Mouse (Mus musculus) lung, adult 18-20 months (tissue): ENCODE measurements at regions not wholly inside any gene's neighbourhood (a gene's known extent, or its start where the extent isn't known, plus 50 kb on each side); places are given as distances from the start of the nearest gene placed in this dataset.

ENCODE experiments used
- DNase-seq, 2 experiments: peaks; one replicate each; pipeline ENCODE4 v3.0.0; 2022; ENCODE audit warnings: mixed read lengths in 2 of 2

DNA sequence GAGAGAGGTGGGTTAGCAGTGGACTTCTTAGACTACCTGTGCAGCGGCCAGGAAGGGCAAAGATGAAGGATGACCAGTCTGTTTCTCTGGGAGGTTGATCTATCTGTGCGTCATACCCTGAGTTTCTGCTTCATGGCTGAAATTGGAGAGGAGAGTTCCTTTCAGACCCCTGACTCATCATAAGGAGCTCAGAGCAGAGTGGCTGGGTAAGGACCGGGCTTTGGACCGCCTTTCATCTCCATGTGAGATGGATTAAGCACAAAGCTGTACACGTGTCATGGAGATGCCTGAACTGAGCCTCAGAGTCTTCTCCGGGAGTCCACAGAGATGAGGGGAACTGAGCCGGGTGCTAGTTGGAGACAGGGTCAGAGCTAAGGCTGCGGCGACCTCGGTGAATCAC, 80.7 kb upstream of the Gm9887 start:
- DNase-seq = no peak

DNA sequence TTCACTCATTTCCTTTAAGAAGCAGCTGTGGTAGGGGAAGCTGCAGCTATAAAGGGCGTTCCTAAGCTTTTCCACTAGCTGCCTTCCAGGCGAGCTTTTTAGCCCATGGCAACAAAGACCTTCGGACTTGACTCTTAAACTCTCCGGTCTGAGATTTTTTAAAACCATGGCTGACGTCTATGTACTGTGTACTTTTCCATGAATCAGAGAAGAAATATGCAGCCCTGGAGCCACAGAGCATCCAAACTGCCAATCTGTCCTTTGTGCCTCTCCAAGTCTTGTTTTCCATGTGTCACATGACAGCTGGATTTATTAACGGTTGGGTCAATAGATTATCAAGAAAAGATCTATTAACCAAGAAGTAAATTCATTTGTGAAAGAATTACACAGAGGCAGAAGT, 78.9 kb upstream of the Gm9887 start:
- DNase-seq = peak; percentile 47 to 68

DNA sequence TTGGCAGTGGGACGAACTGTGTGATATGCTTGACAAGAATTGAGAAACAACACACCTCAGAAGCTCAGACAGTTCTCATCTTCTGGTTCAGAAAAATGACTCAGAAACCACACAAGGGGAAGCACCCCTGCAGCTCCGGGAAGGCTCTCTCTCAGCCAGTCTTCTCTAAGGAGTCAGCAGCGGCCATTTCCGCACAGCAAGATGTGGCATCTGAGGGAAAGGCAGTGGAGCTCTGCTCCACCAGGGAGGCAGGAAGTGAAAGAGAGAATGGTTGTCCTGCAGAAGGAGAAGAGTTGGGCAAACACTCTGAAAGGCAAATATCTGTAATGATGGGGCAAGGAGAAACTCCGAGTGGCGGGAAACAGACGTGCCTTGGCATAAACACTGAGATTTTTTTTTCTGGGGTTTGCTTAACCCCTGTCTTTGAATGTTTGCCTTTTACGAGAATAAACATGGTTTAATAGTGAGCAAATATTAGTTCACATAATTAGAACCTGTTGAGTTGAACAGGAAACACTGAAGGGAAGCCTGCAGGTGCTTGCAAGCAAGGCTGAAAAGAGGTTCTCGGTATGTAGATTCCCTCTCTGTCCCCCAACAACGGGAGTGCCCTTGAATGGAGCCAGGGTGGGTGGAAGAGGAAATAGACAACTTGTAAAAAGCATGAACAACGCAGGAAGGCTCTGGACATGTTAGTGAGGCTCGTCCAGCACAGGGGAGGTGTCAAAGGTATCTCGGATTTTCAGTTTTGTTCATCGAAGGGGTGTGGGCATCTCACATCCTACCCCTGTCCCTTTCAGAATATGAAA, 75.9 kb upstream of the Gm9887 start:
- DNase-seq = peak; percentile 69 to 77

GRCm38 (mm10) chr12:69447322-69447827, 75.1 kb upstream of the Gm9887 start:
- no peak for DNase-seq

DNA sequence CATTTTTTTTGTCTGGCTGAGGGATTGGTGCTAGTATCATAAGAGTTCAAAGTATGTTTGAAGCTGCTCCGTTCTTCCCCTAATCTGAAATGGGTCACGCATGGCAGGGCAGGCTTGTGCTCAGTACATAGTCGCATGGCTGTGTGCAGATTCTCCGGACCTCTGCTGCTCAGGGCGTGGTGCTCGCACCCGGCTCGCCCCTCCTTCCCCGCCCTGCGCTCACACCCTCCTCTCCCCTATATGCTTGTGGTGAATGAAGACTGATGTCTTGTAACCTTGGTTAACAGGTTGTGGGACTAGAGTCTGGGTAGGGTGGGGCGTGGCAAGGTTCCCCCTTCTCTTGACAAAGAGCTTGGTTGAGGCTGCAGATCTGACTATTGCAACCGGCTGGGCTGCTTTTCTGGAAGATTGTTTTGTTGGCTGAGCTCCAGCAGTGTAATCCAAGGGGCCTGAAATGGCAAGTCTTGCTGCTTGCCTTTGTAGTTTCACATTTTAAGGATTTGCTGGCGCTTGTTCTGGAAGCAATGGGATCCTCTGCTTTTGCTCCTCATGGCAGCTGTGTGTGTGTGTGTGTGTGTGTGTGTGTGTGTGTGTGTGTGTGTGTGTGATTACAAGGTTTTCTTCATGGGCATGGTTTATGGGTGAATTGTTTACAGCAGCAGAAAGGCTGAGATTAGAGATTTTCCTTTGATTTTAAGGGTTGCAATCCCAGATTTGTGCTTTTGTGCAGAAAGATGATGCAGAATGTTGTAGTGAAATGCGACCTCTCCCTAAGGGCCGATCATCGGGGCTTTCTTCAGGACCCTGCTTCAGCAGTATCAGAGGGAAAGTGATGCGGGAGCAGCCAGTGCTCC, 74.4 kb upstream of the Gm9887 start:
- peak; percentile 83 to 90 for DNase-seq

- no peak for DNase-seq
Observed at GRCm38 (mm10) chr12:69446085-69446467, 73.8 kb upstream of the Gm9887 start.

DNA sequence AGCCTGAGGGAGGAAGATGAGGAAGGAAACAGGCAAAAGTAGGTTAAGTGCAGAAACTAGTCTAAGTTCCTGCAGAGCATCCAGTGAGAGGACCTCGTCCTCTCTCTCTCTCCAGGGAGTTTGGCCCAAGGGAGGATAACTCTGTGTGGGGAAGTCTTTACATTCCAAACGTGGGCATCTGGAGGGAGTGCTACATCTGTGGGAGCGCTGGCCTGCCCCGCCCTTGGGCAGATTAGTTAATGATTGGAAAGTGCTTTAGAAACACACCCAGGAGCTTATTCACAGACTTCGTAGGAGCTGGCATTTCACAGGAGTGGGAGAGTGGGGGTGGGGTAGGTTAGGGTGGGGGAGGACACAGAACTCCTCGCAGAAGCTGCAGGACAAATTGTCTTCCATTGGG, 70.1 kb upstream of the Gm9887 start:
- no peak for DNase-seq

GRCm38 (mm10) chr12:69441764-69442163, 69.5 kb upstream of the Gm9887 start:
- DNase-seq = no peak

DNA sequence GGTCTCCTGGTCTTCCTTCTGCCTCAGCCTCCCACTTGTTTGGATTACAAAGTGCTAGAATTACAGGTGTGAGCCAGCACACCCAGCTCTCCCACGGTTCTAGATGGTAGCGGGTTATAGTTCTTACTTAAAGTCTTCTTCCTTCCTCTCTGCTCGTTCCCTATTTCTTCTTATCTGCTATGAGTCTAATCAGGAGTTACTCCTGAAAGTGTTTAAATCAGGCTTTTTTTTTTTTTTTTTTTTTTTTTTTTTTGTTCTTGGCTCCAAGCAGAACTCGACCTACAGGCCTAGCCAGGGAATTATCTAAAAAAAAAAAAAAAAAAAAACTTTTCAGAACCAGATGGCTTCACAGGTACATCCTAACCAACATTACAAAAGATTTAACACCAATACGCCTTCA, 66.0 kb upstream of the Gm9887 start:
- no peak for DNase-seq

DNA sequence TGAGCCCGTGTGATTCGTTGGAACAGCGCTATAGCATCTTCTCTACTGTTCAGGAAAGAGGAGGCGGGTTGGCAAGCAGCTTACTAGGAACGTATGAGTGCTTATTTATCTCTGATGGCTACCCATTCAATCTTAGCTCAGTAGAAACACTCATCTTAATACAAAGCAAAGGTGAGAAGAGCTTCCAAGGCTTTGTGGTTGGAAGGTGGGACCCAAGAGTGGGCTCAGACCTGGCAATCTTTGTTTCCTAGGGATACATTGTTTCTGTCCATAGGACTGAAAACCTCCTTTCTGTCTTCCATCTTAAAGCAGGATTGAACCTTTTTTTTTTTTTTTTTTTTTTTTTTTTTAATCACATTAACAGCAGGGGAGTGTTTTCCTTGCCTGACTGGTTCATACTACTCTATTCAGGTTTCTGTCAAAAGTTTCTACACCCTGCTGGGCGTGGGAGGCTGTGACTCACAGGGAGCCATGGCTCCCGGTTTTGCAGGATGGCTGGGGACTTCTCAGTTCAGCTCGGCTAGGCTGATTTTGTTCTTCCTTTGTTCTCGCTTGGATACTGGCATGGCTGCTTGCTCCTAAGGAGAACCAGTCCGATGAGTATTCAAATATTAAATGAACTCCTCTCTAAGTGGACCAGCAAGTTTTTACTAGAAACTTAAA, 64.7 kb upstream of the Gm9887 start:
- peak; percentile 59 to 77 for DNase-seq

DNA sequence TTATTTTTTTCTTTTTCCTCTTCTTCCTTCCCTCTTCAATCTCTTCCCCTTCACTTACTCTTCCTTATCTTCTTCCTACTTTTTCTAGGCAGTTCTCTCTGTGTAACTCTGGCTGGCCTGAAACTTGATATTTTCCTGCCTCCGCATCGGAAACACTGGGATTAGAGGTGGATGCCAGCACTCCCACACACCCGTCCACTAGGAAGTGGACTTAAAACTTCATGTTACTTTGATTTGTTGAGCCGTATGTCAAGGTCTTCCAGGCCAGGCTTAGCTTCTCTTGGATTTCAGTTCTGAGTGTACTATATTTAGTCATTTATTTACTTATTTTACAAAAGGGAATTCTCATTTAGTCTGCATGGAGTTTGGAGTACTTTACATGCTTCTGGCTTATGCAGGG, 62.1 kb upstream of the Gm9887 start:
- no peak for DNase-seq

DNA sequence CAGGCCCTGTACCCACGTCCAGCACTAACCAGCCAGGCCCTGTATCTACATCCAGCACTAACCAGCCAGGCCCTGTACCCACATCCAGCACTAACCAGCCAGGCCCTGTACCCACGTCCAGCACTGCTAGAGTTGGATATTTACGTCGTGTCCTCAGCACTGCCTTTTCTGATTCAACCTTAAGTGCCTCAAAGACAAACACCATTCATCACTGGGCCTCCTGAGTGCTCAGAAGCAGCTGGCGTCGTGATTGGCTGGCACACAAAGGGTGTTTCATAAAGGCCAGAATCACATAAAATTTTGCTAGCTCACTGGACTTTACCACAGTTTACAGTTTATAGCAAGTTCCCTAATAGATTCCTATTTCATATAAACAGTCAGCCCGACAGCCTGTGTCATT, 59.8 kb upstream of the Gm9887 start:
- DNase-seq = no peak

GRCm38 (mm10) chr12:69428108-69428507, 55.9 kb upstream of the Gm9887 start:
- DNase-seq = no peak

GRCm38 (mm10) chr12:69425610-69426009, 53.4 kb upstream of the Gm9887 start:
- no peak for DNase-seq

GRCm38 (mm10) chr12:69424971-69425370, 52.7 kb upstream of the Gm9887 start:
- no peak for DNase-seq
